Mouse (Mus musculus): Measurements from ENCODE around the gene Cntnap2. TPM values are rescaled to one million over a fixed set of nuclear protein-coding genes. Genes with fewer than 3 reads are reported as not detected.
"Not testable (repeated sequence)": the region's sequence is repeated elsewhere in the genome, so short reads cannot be mapped to it uniquely, and the experiment has no call there.

Cntnap2 gene
- total RNA-seq, 2 experiments from 2014 or later: 8.8 to 10.6 TPM

DNA sequence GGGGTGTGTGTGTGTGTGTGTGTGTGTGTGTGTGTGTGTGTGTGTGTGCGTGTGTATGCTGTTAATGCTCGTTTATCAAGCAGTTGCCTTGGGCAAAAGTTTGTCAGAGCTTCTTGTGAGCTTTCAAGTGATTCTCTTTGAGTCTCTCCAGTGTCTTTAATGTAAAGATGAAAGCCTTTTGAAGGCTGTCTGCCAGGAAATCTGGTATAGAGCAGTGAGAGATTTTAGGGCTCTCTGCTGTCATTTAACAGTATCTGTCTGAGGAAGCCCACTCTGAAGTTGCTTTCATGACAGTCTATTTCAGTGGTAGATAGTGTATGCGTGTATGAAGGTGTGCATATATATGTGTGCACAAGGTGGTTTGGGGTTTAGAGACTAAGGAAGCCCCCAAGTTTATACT lies 1425.2 kb downstream of the Cntnap2 start:
- intact Hi-C loops (cut with DNase I; ENCODE audit: low total_unique reads): no loop called here
- no peak for DNase-seq

DNA sequence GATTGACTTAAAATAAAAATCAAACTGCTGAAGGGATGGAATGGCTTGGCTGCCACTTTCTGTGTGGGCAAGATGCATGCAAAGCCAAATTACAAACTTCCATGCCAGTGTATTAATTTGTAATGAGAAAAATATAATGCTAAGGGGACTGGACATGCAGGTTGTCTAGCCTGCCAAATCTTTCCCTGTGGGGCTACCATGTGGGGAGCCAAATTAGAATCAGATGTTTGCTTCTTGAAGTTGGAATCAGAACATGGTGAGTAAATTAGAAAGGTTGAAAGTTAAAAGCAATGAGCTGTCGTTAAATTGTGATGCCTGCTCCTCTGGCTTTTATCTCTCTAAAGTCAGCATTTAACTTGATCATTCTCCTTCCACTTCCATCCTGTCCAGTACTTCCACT lies 1443.6 kb downstream of the Cntnap2 start:
- intact Hi-C loops (cut with DNase I; ENCODE audit: low total_unique reads): no loop called here
- no peak for DNase-seq

DNA sequence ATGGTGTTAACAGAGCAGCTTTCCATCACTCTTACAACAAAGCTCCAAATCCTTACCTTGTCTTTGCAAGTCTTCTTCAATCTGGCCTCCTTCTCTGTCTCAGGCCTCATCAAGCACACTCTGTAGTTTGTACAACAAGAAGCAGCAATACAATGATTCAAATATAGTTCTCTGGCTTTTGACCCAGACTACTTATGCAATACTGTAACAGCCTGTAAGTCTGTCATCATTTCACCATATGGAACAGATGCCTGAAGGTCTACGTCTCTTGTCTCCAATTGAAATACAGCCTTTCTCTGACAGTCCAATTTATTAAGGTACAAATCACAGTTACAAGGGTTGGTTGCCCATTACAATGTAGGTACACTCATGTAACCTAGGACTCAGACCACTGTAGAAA lies 1453.7 kb downstream of the Cntnap2 start:
- no peak for DNase-seq
- intact Hi-C loops (cut with DNase I; ENCODE audit: low total_unique reads): no loop called here

DNA sequence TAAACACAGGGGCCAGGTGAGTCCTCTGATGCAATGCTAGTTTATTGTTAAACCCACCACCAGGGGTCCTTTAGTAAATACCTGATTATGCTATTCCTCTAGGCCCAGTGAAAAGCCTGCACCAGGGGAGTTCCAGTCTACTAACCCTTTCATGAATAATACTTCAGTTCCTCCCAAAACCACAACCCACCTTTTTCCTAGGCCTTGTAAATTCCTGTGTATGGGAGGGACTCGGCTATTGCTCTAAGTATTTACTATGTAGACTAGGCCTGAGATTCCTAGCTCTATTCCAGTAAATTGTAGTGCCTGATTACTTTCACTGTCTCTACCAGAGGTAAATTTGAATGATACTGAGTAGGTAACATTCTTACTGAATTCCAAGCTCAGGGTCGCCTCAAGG lies 1478.4 kb downstream of the Cntnap2 start:
- DNase-seq; intact Hi-C loops (cut with DNase I; ENCODE audit: low total_unique reads): not testable (repeated sequence)

DNA sequence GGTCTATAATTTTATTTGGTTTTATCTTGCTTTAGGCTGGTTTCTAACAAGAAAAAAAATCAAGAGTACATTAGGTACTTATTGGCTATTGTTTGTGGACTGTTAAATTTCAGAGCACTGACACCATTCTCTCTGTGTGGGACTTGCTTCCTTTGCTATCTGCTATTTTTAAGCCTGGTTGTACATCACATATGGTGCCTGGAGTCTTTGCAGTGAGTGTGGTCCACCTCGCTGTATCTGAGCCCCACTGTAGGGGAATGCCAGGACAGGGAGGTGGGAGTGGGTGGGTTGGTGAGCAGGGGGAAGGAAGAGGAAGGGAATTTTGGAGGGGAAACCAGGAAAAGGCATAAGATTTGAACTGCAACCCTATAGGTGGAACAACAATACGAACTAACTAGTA lies 1504.3 kb downstream of the Cntnap2 start:
- intact Hi-C loops (cut with DNase I; ENCODE audit: low total_unique reads): no loop called here
- no peak for DNase-seq

DNA sequence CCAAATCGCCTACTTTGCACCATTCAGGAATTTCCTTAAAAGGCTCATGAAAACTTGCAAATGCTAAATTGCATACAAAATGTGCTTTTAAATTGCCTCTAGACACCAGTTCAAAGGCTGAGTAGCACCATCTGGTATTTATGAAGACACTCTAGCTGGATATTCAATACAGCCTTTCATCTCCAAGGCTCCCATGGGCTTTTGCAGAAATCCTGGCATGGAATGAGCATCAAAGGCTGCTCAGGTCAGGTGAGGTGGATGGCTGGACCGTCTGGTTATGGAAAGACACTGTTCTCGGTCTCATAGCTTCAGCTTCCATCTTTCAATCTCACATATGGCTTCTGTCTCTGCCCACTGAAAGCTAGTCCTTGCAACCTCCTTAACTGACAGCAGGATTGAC lies 1515.9 kb downstream of the Cntnap2 start:
- intact Hi-C loops (cut with DNase I; ENCODE audit: low total_unique reads): no loop called here
- no peak for DNase-seq

DNA sequence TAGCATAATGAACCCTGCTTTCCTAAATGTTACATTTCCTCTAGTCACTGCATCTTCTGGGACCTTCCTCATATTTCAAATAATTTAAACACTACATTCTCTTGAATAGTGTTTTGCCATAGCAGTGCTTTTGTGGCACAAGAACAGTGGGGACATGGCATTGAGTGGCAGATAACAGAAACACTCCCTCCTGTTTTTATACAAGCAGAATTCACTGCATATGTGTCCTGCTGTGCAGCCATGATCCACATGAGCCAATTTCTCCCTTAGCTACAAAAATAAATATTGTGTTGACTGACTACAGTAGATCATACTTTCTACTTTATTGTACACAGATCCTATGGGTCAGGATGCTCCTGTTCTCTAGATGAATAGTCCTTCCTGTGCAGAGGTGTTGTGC lies 1553.2 kb downstream of the Cntnap2 start:
- intact Hi-C loops (cut with DNase I; ENCODE audit: low total_unique reads): no loop called here
- no peak for DNase-seq

DNA sequence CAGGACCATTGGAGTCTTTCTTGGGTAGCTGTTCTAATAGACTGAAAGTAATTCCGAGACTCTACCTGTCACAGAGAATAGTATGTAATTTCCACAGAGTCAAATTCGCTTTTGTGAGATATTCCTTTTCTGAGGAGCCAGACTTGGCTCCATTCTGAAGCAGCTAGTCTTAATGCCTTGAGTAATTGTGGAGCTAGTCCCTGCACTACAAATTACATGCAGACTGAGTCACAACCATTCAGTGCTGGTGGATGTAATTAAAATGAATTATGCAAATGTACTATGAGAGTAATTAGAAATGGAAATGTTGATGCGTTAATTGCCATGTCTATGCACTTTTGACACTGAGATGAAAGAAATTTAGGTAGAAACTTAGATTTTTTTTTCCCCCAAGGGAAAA lies 1553.7 kb downstream of the Cntnap2 start:
- no peak for DNase-seq
- intact Hi-C loops (cut with DNase I; ENCODE audit: low total_unique reads): no loop called here

DNA sequence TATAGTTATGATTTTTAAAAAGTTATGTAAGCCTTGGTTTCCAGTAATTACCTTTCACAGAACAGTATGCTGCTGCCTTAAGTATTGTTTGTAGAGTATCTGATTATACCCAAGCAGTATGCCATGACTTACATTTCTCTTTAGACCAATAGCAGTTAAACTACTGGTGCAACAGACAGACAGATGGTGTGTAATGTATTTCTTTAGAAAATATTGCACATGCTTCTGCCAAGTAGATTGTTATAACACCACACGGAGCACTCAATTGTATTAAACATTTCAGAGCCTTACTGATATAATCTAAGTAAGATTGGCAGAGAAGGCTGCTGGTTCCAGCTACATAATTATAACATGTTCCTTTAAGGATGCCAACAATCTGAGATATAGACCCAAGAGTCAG lies 1609.9 kb downstream of the Cntnap2 start:
- intact Hi-C loops (cut with DNase I; ENCODE audit: low total_unique reads): no loop called here
- DNase-seq: no peak

DNA sequence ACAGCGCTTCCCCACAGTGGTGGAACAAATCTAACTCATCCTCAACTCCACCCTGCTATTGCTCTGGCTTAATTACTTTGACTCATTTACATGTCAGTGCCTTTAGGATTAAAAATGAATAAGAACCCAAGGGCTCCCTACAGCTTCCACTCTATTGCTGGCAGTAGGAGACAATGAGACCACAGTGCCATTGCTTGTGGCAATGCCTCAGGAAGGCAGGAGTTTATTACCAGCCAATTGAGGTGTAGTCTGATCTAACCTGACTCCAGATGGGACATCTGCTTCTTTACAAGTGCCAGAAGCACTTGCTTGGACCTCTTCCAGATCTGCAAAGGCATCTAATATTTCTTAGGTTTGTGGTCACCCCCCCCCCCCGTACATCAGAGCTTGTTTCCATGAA lies 1615.9 kb downstream of the Cntnap2 start:
- DNase-seq: no peak
- intact Hi-C loops (cut with DNase I; ENCODE audit: low total_unique reads): no loop called here

DNA sequence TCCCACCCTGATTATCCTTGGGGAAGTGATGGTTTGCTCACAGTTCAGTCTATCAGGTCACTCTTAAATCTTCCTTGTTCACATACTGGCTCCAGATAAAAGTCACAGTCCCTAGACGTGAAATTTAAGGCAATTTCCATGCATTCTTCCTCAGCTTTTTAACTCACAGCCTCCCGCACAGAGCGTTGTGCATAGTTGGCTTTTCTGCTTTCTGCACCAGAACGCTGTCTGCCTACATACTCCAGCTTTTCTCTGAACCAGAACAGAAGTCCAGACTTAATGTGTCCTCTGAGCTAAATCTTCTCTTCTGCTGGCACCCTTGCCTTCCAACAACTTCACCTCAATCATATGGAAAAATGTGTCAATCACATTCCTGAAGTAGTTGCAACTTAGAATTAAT lies 1616.5 kb downstream of the Cntnap2 start:
- no peak for DNase-seq
- intact Hi-C loops (cut with DNase I; ENCODE audit: low total_unique reads): no loop called here

DNA sequence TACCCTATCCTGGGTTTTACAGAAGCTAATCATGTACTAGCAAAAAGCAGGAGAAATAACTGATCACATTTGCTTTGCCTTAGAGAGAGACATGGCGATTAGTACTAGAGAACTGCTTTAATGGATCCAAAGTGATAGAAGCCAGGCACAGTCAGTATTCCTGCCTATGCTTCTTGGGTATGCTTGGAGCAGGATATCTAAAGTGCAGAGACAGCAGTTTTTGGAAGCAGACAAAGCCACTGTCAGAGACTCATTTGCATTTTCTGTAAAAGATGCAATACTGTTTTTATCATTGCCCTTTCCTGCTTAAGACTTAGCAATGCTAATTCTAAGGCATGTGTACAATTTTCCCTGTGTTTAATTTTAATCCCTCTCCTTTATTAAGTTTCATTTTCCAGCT lies 1637.0 kb downstream of the Cntnap2 start:
- DNase-seq: no peak
- intact Hi-C loops (cut with DNase I; ENCODE audit: low total_unique reads): no loop called here

DNA sequence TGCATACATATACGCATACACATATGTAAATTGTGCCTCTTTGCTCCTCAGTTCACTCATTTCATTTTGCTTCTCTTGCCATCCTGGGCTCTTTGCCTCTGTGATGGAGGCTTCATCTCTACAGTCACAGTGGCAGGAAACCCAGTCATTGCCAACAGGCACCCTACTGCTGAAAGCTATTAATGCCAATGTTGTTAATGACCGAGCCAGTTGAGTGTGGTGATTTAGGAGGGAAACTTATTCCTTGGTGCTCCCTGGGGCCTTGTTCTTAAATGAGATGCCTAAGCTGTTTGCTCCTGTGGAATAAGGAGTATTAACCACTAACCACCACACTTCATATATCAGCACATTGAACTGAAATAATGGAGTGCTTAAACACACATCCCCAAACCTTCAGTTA lies 1640.2 kb downstream of the Cntnap2 start:
- intact Hi-C loops (cut with DNase I; ENCODE audit: low total_unique reads): no loop called here
- DNase-seq: no peak

DNA sequence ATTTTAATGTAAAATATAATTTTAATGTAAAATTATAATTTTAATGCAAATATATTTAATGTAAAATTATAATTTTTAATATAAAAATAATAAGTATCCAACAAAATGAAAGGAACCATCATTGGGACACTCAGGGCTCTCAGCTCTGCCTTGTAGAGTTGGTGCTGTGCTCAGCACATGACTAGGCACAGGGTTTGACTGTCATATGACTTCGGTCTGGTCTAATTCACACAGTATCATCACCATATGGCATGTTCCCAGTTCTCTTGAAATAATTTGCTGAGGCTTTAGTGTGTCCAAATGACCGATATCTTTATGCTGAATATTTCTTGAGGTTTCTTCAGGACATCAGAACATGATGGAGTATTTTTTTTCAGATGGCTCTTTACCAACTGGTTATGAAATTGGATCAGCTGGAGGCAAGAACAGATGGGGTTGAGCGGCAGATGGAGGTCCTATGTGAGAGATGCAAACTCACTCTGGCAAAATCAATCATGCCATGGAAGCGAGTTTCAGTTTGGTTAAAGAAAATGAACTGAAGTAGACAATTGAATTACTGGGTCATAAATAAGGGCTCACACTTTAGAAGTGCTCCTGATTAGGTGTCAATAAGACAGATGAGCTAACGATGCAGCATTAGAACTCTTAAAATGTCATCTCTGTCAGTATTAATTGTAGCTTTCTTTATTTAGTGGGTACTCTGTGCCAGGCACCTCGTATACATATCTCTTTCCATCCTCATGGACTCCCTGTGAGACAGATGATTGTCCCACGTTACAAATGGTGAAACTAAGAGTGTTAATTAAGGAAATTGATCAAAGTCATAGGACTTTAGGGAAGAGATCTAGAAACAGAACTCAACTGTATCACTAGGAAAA lies 1645.4 kb downstream of the Cntnap2 start:
- no peak for DNase-seq
- intact Hi-C loops (cut with DNase I; ENCODE audit: low total_unique reads): no loop called here

DNA sequence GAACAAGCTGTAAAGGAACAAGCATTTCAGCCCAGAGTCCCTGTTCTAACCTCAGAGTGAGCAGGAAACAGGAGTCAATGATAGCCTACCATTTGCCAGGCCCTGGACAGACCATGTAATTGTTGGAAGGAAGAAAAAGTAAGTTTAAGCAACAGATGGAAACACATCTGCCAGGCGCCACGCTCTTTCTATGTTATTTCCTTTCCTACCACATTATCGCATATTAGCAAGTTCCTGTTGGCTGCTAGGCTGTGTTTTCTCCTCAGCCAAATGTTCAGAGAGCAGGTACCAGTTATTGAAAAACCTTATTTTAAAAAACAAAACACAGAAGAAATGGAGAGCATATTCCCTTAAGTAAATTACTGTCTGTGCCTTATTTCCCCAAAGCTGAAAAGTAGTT lies 1646.8 kb downstream of the Cntnap2 start:
- intact Hi-C loops (cut with DNase I; ENCODE audit: low total_unique reads): no loop called here
- no peak for DNase-seq

DNA sequence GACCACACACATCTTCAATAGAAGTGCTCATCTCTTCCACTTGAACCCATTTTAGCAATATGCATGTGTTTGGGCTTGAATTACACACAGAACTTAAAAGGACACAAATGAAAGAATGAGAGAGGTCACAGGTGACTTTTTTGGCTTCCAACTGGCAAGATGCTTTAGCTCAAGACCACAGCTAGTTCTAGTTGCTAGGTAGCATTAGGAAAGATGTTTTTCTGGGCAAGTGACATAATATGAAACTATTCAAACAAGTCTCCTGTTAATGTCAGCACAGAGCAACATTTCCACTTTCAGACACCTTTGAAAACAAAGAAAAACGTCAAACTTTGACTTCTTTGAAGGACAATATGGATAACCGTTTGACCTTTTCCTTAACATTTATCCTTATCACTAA lies 1657.4 kb downstream of the Cntnap2 start:
- DNase-seq: no peak
- intact Hi-C loops (cut with DNase I; ENCODE audit: low total_unique reads): no loop called here

DNA sequence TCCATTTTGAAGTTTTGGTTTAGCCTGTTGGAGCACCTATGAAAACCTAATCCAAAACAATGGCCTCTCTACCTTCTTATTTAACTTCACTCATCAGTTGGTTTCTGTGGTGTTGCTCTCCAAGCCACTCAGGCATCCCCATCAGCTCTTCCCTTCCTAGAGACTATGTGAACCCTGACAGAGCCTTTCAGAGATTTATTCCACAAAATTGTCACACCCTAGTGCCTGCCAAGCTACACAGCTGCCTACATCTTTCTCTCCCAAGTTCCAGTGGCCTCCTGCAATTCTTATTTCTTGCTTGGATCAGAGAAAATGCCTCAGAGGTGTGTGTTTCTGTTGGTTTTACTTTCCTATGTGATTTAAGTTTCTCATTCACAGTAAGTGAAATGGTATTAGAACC lies 1674.6 kb downstream of the Cntnap2 start:
- DNase-seq: no peak
- intact Hi-C loops (cut with DNase I; ENCODE audit: low total_unique reads): no loop called here

DNA sequence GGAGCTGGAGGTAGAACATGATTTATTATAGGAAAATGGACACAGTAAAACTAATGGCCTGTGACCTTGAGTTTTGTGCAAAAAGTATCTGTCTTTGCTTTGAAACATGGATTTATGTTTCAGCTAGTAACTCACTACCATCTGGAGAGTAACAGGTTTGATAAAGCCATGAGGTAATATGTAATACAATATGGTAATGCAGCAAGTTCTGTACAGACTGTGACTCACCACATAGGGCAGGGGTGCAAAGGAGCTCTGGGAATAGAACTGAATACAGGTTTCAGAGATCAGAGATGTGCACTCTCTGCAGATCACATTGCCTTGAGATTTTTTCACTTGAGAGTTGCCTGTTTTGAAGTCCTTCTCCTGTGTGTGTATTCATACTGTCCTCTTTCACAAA lies 1689.3 kb downstream of the Cntnap2 start:
- no peak for DNase-seq
- intact Hi-C loops (cut with DNase I; ENCODE audit: low total_unique reads): no loop called here

DNA sequence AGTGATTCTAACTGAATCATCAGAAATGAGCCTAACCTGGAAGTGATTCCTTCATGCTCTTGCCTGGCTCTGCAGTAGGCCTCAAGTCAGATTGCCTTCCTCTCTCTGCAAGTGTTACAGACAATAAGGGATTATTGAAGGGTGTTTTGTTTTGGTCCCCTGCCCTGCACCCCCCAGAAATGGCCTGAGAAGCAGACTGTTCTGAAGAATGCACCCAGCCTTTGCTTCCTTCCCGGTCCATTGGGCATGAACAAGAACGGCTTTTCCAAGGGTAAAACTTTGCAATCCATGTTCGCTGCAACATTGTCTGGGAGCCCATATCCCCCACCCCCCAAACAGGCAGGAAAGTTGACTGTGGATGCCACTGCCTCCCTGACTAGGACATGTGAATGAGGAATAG lies 1704.3 kb downstream of the Cntnap2 start:
- no peak for DNase-seq
- intact Hi-C loops (cut with DNase I; ENCODE audit: low total_unique reads): no loop called here

DNA sequence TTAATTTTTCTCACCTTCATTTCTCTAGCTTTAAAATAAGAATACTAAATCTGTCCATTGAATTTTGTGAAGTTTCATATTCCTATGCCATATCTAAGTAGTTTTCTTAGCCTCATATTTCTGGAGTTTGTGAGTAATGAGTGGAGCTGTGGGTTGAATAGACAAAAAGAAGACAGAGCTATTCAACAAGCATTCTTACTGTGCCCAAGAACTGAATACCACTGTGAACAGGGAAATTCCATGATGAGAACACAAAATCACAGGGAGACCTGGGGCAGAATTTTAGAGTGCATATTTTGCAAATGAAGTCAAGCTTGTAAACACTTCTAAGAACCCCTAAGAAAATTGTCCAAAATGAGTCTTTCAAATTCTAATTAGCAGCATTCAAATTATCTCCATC lies 1715.4 kb downstream of the Cntnap2 start:
- DNase-seq: no peak
- intact Hi-C loops (cut with DNase I; ENCODE audit: low total_unique reads): no loop called here

DNA sequence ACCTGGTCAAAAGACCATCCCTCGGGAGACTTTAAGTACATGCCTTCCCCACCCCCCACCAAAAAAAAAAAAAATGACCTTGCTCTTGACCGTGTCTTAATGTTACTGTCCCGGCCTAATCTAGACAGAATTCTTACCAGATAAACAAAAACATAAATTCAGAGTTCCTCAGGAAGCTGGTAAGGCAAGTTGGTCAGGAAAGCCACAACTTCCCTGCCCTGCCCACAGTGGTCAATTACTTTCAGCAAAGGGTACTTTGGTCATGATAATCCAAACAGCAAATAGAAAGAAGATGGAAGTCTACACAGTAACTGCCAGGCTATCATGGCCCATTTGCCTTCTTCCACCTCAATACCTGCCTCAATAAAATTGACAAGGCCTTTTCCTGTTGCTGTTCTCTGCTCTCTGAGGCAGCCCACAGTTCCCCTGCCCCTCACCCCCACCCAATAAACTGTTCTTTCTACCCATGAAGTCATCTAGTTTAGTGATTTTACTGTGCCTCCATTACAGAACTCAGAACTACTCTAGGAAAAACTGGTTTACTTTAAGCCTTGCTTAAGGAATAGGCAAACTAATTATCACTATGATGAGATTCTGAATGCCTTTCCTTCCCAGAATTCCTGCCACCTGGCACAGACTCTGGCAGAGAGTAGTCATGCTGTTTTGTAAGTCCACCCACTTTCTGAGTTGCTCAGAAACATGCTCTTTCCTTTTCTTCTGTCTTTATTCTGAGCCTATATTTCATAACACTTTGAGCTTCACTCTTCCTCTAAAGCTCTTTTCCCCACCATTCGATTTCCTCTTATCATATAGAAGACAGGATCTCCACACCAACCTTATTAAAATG lies 1743.3 kb downstream of the Cntnap2 start:
- no peak for DNase-seq
- intact Hi-C loops (cut with DNase I; ENCODE audit: low total_unique reads): no loop called here
